Mouse (Mus musculus) E14TG2a.4 (cell line): Measurements from ENCODE around the gene Tmem182.

Experiments used
- CTCF ChIP-seq: conservative IDR thresholded peaks from 2 replicates; pipeline ENCODE4 v1.5.1; 2014; ENCODE audit warnings: low read length
- POU5F1 ChIP-seq: IDR thresholded peaks from 2 replicates; pipeline ENCODE4 v1.6.1; 2014; ENCODE audit warnings: low read length, borderline replicate concordance

DNA sequence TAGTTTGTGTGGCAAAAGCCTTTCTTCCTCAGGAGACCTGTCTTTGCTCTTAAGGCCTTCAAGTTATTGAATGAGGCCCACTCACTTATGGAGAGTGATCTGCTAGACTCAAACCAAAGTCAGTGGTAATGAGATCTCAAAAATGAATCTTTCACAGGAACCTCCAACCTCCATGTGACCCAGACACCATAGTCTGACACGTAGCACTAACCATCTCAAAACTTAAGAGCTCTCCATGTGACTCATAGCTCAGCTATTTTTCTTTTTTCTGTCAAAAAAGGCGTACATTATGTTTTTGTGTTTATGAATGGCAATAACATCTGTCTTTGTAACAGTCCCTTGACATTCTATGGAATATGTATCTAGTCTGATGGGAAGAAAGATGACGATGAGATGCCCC is 3.2 kb downstream of the Tmem182 start:
- TF ChIP-seq CTCF (no peak), POU5F1 (no peak)
